Mouse (Mus musculus): ENCODE data around the gene Haus8. TPM values are rescaled to one million over a fixed set of nuclear protein-coding genes. Genes with fewer than 3 reads are reported as not detected.
"Not testable (repeated sequence)": the region's sequence is repeated elsewhere in the genome, so short reads cannot be mapped to it uniquely, and the experiment has no call there.

Gene Haus8
- polyA plus RNA-seq (2021): 33.8 TPM

DNA sequence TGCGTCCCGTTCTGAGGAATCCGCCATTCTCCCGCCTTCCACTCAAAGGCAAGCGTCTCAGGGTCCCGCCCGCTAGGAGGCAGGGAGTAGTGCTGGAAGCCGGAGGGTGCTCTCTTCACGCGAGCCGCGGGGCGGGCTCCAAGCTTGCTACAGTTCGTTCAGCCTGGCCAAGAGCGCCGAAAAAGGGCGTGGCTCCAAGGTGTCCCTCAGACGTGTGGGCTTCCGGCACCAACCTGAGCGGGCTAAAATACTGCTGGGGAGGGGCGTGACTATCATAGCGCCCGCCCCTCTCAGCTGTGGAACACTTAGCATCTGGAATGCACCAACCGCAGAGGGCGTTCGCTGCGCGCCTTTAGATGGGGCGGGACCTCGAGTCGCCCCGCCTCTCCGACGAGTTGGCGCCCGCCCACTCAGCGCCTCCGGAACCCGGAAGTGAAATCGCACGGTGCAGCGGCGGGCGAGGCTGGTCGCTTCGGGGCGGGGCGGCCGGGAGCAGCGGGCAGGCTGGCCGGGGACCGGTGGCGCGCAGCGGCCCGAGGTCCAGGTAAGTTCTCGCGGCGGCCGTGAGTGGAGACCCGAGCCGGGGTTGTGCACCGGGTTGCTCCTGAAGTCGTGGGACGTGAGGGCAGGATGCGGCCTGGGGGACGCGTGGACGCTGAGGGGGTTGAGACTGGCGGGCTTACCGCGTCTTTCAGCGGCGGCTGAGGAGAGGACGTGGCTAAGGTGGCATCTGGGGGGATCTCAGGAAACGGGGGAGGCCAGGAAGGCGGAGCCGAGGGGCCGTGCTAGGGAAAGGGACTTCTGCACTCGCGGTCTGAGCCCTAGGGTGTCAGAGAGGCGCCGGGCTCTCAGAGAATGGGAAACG is at the start of gene Haus8, which contains the start of gene Myo9b:
TSS of gene Haus8 (minus strand) at position 649 of the 865 bp plus-strand sequence.
TSS of gene Myo9b (plus strand) at position 429 of the 865 bp plus-strand sequence.
- ChIA-PET POLR2A (interaction anchor here (0.8 to 1.1 kb wide), 3 partner anchors 11 to 84 kb away, joined by 3 read pairs; no protein-coding TSS in a partner anchor), CTCF (interaction anchor here (1.2 kb wide), 1 partner anchor 68 kb away, joined by 4 read pairs; no protein-coding TSS in a partner anchor)
- ATAC-seq (peak; percentile 97), DNase-seq (ENCODE audit: low read depth, low spot score) (peak; percentile 93)
- no peak for TF ChIP-seq CTCF (IDR thresholded peaks at IDR 0.05)
- in situ Hi-C loops (cut with MboI; ENCODE audit: low pct_unique_long_range_greater_than_20kb): loop anchor here (25.0 kb wide), 1 partner anchor 260 kb away; no protein-coding TSS in a partner anchor
- no peaks in the 10 kb centered on the region for H3K27me3 ChIP-seq

DNA sequence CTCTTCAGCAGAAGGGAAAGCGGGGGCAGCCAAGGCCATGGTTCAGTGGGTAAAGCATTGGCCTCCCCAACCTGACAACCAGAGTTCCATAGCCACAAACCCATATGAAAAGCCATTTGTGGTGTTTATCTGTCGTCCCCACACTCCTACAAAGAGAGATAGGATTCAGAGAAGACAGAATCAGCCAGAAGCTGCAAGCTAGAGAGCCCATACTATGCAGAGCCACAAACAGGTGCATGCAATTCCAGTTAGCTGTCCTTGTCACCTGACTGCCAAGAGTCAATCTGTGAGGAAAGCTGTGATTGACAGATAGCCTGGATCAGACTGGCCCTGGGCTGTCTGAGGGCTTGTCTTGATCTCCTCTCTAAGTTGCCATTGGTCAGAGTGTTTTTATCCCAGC is 47.0 kb upstream of the Haus8 start:
- H3K27me3 ChIP-seq; in situ Hi-C loops (cut with MboI; ENCODE audit: low pct_unique_long_range_greater_than_20kb); DNase-seq (ENCODE audit: low read depth, low spot score); ATAC-seq; POLR2A ChIA-PET; CTCF ChIA-PET: not testable (repeated sequence)

DNA sequence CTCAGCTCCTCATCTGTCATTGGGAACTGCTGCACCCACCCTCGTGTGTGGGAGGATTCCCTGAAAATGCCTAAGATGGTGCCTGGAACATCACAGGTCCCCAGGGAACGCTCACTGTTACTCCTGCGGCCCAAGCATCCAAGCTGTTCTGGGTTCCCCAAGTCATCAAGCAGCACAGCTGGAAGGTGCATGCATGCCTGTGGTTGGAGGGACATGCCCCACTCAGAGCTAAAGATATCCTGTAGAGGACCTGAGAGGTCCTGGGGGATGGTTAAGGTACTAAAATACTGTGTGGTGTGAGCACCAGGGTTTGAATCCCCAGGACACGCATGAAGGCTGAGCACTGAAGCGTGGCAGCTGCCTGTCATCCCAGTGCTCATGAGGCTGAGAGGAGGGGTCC is 45.9 kb upstream of the Haus8 start:
- DNase-seq (ENCODE audit: low read depth, low spot score); POLR2A ChIA-PET; in situ Hi-C loops (cut with MboI; ENCODE audit: low pct_unique_long_range_greater_than_20kb); H3K27me3 ChIP-seq; ATAC-seq: not testable (repeated sequence)
- CTCF ChIA-PET: interaction anchor here (1.4 kb wide), 1 partner anchor 30 kb away, joined by 3 read pairs; no protein-coding TSS in a partner anchor

DNA sequence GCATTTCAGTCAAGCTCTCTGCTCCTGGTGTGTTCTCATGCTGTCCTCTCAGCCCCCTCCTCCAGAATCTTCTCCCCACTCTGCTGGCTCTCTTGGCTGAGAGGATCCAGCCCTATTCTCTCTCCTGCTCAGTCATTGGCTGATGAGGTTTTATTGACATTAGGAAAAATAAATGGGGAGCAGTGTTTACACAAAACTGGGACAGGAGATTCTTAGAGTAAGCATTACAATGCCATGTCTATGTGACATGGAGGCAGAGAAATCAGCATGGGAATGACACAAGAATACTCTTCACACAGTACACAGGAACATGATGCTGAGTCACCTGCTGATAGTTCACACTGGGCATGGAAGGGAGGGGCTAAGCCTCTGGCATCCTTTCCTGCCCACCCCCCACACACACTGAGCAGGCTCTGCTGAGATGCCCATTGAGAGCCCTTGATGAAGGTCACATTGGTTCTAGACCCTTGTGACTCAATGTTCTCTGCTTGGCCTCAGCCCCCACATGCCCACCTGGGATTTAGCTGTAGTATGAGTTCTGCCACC is 43.8 kb upstream of the Haus8 start:
- ChIA-PET POLR2A (no interaction called here), CTCF (interaction anchor here (1.0 kb wide), 1 partner anchor 8 kb away, joined by 3 read pairs; no protein-coding TSS in a partner anchor)
- no peak for TF ChIP-seq CTCF (IDR thresholded peaks at IDR 0.05)
- DNase-seq (ENCODE audit: low read depth, low spot score): no peak
- ATAC-seq: no peak
- in situ Hi-C loops (cut with MboI; ENCODE audit: low pct_unique_long_range_greater_than_20kb): no loop called here
- no peaks in the 10 kb centered on the region for H3K27me3 ChIP-seq

DNA sequence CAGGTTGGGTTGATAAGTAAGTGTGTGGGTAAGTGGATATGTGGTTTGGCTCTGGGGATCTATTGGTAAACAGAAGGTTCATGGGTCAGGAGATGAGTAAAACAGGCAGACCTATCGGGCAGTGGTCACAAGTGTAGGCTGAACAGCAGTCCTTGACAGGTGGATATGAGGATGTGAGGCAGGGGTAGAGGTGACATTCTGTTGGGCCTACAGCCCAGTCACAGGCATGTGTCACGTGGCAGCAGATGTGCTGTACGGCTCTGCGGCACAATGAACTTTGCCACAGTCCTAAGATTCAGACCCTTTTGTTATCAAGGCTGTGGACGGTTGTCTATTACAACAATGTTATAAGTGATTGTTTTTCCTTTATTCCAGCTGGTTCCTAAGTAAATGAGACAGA is 43.2 kb upstream of the Haus8 start:
- ChIA-PET POLR2A (no interaction called here), CTCF (interaction anchor here (1.0 kb wide), 1 partner anchor 9 kb away, joined by 3 read pairs; no protein-coding TSS in a partner anchor)
- DNase-seq (ENCODE audit: low read depth, low spot score): no peak
- no peaks in the 10 kb centered on the region for H3K27me3 ChIP-seq
- no peak for TF ChIP-seq CTCF (IDR thresholded peaks at IDR 0.05)
- in situ Hi-C loops (cut with MboI; ENCODE audit: low pct_unique_long_range_greater_than_20kb): no loop called here
- no peak for ATAC-seq

DNA sequence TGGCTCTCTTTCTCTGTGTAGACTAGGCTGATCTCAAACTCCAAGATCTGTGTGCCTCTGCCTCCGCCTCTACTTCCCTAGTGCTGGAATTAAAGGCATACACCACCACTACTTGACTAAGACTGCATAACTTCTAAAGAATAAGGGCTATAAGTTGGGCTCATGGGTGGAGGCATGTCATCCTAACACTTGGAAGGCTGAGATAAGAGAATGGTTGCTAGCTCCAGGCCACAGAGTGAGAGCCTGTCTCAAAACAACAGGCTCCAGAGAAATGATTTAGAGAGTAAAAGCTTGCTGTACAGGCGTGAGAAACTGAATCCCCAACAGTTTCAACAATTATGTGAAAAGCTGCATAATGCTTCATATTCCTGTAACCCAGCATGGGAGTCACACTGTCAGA is 41.2 kb upstream of the Haus8 start:
- in situ Hi-C loops (cut with MboI; ENCODE audit: low pct_unique_long_range_greater_than_20kb): loop anchor here (5.0 kb wide), 1 partner anchor 37 kb away; no protein-coding TSS in a partner anchor
- DNase-seq (ENCODE audit: low read depth, low spot score) (no peak), ATAC-seq (no peak)
- ChIA-PET CTCF (no interaction called here), POLR2A (interaction anchor here (1.2 to 1.3 kb wide), 2 partner anchors 39 to 40 kb away, joined by 3 to 5 read pairs; no protein-coding TSS in a partner anchor)
- no peaks in the 10 kb centered on the region for H3K27me3 ChIP-seq
- no peak for TF ChIP-seq CTCF (IDR thresholded peaks at IDR 0.05)

DNA sequence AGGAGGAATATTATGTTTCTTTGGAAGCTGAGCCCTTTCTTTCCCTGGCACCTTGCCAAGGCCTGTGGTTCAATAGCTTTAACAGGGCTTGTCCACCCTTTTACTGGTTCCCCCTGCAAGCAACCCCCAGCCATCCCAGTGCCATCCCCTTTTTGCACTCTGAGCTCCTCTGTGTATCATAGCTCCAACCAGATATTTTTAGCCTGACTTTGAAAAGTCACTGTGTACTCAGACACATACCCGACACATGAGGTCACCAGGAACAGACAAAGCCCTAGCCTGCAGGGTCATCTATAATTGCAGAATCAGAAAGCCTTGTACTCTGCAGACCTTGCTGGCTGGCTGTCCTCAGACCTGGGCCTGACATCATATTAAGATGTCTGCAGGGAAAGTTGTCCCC is 40.0 kb upstream of the Haus8 start:
- POLR2A ChIA-PET: interaction anchor here (0.5 kb wide), 1 partner anchor 40 kb away, joined by 3 read pairs; no protein-coding TSS in a partner anchor
- H3K27me3 ChIP-seq: no peaks in the 10 kb centered on the region
- DNase-seq (ENCODE audit: low read depth, low spot score) (peak; percentile 80), ATAC-seq (peak; percentile 94)
- no peak for TF ChIP-seq CTCF (IDR thresholded peaks at IDR 0.05)
- in situ Hi-C loops (cut with MboI; ENCODE audit: low pct_unique_long_range_greater_than_20kb): loop anchor here (5.0 kb wide), 1 partner anchor 35 kb away; no protein-coding TSS in a partner anchor
- CTCF ChIA-PET: interaction anchor here (1.0 to 1.1 kb wide), 2 partner anchors 24 to 39 kb away, joined by 4 read pairs; no protein-coding TSS in a partner anchor

DNA sequence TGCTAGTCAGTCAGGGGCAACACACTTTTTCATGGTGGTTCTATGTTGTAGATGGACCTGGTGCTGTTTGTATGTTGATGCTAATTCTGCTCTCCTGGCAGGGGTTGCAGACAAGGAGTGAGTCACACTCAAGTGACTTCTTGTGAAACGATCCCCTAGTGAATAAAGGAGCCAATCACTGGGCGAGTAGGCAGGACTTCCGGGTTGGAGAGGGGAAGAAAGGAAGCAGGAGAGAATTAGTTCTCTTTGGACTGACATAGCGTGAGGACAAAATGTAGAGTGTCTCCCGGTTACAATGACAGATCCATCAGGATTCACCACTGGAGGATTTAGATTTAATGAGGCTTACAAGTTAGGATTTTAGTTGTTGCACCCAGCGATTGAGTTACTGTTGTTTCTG is 37.7 kb upstream of the Haus8 start:
- POLR2A ChIA-PET: interaction anchor here (0.5 to 1.2 kb wide), 2 partner anchors 37 to 61 kb away, joined by 3 to 6 read pairs; partner anchors contain the start of gene Ocel1
- no peak for TF ChIP-seq CTCF (IDR thresholded peaks at IDR 0.05)
- ATAC-seq: no peak
- DNase-seq (ENCODE audit: low read depth, low spot score): no peak
- no peaks in the 10 kb centered on the region for H3K27me3 ChIP-seq
- CTCF ChIA-PET: interaction anchor here (0.8 kb wide), 2 partner anchors 14 to 26 kb away, joined by 3 read pairs; no protein-coding TSS in a partner anchor
- in situ Hi-C loops (cut with MboI; ENCODE audit: low pct_unique_long_range_greater_than_20kb): loop anchor here (5.0 kb wide), 1 partner anchor 33 kb away; no protein-coding TSS in a partner anchor

DNA sequence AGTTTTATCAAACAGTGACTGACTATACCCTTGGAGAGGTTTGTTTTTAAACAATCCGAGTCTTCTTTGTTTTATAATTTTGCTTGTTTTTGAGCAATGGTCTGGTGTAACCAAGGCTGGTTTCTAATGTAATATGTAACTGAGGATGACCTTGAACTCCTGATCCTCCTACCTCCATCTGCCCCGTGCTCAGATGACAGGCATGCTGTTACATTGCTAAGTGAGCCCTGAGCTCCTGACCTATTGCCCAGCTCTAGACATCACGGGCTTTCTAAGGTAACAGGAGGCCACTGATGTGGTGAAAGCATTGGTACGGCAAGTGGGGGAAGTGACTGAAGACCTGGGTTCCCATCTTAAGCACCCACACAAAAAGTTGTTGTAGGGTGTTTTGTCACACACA is 35.2 kb upstream of the Haus8 start:
- TF ChIP-seq CTCF (IDR thresholded peaks at IDR 0.05): no peak
- DNase-seq (ENCODE audit: low read depth, low spot score) (no peak), ATAC-seq (no peak)
- POLR2A ChIA-PET: interaction anchor here (0.6 kb wide), 1 partner anchor 101 kb away, joined by 3 read pairs; no protein-coding TSS in a partner anchor
- CTCF ChIA-PET: interaction anchor here (0.8 to 1.3 kb wide), 3 partner anchors 10 to 11 kb away, joined by 3 to 4 read pairs (median 4); no protein-coding TSS in a partner anchor
- H3K27me3 ChIP-seq: no peaks in the 10 kb centered on the region
- in situ Hi-C loops (cut with MboI; ENCODE audit: low pct_unique_long_range_greater_than_20kb): no loop called here

DNA sequence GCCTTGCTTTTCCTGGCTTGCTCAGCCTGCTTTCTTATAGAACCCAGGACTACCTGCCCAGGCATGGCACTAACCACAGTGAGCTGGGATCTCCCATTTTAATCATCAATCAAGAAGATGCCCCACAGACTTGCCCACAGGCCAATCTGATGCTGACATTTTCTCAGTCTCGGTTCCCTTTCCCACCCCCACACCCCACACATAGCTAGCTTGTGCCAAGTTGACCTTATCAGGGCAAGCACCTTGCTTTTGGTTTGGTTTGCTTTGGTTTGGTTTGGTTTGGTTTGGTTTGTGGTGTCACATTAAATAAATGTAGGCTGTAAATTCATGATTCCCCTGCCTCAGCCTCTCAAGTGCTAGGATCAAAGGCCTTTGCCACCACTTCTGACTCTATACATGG is 34.6 kb upstream of the Haus8 start:
- CTCF ChIA-PET: interaction anchor here (1.1 to 1.3 kb wide), 2 partner anchors 9 to 10 kb away, joined by 4 read pairs; no protein-coding TSS in a partner anchor
- no peak for DNase-seq (ENCODE audit: low read depth, low spot score)
- ATAC-seq: no peak
- POLR2A ChIA-PET: no interaction called here
- no peak for TF ChIP-seq CTCF (IDR thresholded peaks at IDR 0.05)
- in situ Hi-C loops (cut with MboI; ENCODE audit: low pct_unique_long_range_greater_than_20kb): no loop called here
- no peaks in the 10 kb centered on the region for H3K27me3 ChIP-seq

Measured in Patski (cell line).